Mouse (Mus musculus) ES-E14 (cell line): Measurements from ENCODE around the gene Helb. TPM values are rescaled to one million over a fixed set of nuclear protein-coding genes. Genes with fewer than 3 reads are reported as not detected.

Source experiments
- DNase-seq: peaks from one replicate; pipeline ENCODE4 v3.0.0-alpha.2; 2013; ENCODE audit warnings: low read depth, low spot score
- H3K27ac ChIP-seq: 2 replicates; pipeline ENCODE4 v1.5.1; 2012; ENCODE audit warnings: low read depth, mild to moderate bottlenecking, low read length, moderate library complexity, mixed read lengths; ENCODE audit not compliant: poor library complexity, insufficient read depth, severe bottlenecking
- H3K36me3 ChIP-seq: 2 replicates; pipeline ENCODE4 v1.6.1; 2012; ENCODE audit warnings: mild to moderate bottlenecking, low read length, moderate library complexity, mixed read lengths; ENCODE audit not compliant: control insufficient read depth, poor library complexity, insufficient read depth, severe bottlenecking
- H3K4me1 ChIP-seq, 2 experiments: fragments of 150-350 bp in 1 of 2; sonication (generic) in 1 of 2; 2 replicates each; pipeline ENCODE4 v1.6.1; 2012; ENCODE audit warnings: low read length in 2 of 2, mild to moderate bottlenecking in 1 of 2, mixed read lengths in 1 of 2; ENCODE audit not compliant: control insufficient read depth in 2 of 2, insufficient read depth in 2 of 2, poor library complexity in 1 of 2
- H3K4me3 ChIP-seq, 2 experiments: fragments of 150-350 bp in 1 of 2; sonication (generic) in 1 of 2; 2 replicates each; pipeline ENCODE4 v1.5.1; 2012; ENCODE audit warnings: low read length in 2 of 2, low read depth in 1 of 2, mild to moderate bottlenecking in 1 of 2, mixed read lengths in 1 of 2; ENCODE audit not compliant: insufficient read depth in 1 of 2, poor library complexity in 1 of 2, severe bottlenecking in 1 of 2
- H3K9ac ChIP-seq: 2 replicates; pipeline ENCODE4 v1.6.1; 2012; ENCODE audit warnings: low read depth, mild to moderate bottlenecking, low read length, mixed read lengths; ENCODE audit not compliant: poor library complexity, insufficient read depth, severe bottlenecking
- H3K9me3 ChIP-seq: fragments of 150-350 bp; sonication (generic); 2 replicates; pipeline ENCODE4 v1.6.1; 2012; ENCODE audit warnings: low read depth, mild to moderate bottlenecking, low read length; ENCODE audit not compliant: control insufficient read depth, insufficient read depth
- CHD2 ChIP-seq: IDR thresholded peaks from 2 replicates; pipeline ENCODE4 v1.6.1; 2014; ENCODE audit warnings: mild to moderate bottlenecking, low read depth, low read length, inconsistent platforms
- HCFC1 ChIP-seq: IDR thresholded peaks from 2 replicates; pipeline ENCODE4 v1.6.1; 2012; ENCODE audit warnings: low read length, inconsistent platforms, borderline replicate concordance; ENCODE audit not compliant: insufficient read depth
- MAFK ChIP-seq: IDR thresholded peaks from 2 replicates; pipeline ENCODE4 v1.6.1; 2014; ENCODE audit warnings: mild to moderate bottlenecking, low read depth, low read length, inconsistent platforms; ENCODE audit not compliant: insufficient read depth
- ZC3H11A ChIP-seq: IDR thresholded peaks from 2 replicates; pipeline ENCODE4 v1.6.1; 2012; ENCODE audit warnings: low read depth, mild to moderate bottlenecking, inconsistent platforms, low read length, borderline replicate concordance
- ZNF384 ChIP-seq: IDR thresholded peaks from 2 replicates; pipeline ENCODE4 v1.6.1; 2012; ENCODE audit warnings: low read depth, low read length, inconsistent platforms
- in situ Hi-C, 2 experiments: fragments of 600-800 bp; cut with MboI; formaldehyde crosslinking; loops; one replicate each; pipeline ENCODE4 v1.15.1; 2025; ENCODE audit warnings: low sequenced_read_pairs in 2 of 2, inconsistent platforms in 1 of 2; ENCODE audit not compliant: unreplicated experiment in 2 of 2
- total RNA-seq: library from RNA; depleted of rRNA; stranded (reverse); fragments of 300-350 nt; gene quantifications from 2 replicates; pipeline ENCODE4 v1.2.3, GENCODE M21; 2012; rRNA removed

Helb gene
- total RNA-seq, result 26.6 and 38.3 TPM in 2 replicates

DNA sequence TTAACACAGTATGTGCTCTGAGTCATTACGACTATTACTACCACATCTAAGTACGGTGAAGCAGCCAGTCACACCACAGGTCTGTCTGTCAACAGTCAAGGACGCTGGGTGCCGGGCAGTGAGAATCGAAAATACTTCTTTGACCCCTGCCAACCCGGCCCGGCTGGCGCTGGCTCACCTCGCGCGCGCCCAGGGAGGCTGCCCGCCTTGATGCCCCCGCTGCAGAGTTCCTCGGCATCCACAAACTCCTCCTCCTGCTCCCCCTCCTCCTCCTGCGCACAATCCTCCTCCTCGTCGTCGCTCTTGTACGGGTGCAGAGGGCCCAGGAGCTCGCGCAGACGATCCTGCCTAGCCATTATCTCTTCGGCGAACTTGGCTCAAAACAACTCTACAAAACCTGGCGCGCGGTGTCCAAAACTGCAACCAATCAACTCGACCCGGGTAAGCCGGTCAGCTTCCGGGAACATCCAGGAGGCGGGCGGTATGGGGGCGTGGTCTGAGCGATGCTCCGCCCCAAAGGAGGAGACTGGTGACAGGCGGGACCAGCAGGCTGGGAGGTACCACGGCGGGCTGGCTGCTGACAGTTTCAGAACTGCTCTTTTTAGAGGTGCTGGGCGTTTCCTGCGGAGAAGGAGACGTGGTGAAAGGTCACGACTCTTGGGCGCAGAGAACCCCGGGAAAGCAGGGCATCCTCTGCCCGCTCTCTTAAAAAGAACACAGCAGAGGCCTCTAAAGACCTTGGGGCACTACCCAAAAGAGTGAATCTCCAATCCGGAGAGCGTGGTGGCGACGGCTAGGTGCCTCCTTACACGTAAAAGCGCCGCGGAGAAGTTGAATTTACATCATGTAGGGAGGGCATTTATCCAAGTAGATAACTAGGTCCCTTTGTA lies at the start of gene Helb:
Helb (minus strand) TSS at position 481 of the 890 bp plus-strand sequence.
- Histone ChIP-seq H3K9me3 (no peaks in the 10 kb centered on the region), H3K4me1 (peaks cover 0 to 6% of the 10 kb centered on the region in 2 experiments; a peak in 2 of 4 replicates), H3K27ac (peak within 1 kb of the TSS; percentile 90), H3K9ac (peak within 1 kb of the TSS; percentile 92), H3K4me3 (peak within 1 kb of the TSS; percentile 91 to 92), H3K36me3 (peaks cover 12% of the 10 kb centered on the region)
- TF ChIP-seq ZC3H11A, result no peak
- TF ChIP-seq HCFC1, result no peak
- no peak for TF ChIP-seq MAFK
- TF ChIP-seq ZNF384, result no peak
- TF ChIP-seq CHD2, result no peak
- in situ Hi-C loops, result no loop called here
- peak; percentile 97 for DNase-seq

DNA sequence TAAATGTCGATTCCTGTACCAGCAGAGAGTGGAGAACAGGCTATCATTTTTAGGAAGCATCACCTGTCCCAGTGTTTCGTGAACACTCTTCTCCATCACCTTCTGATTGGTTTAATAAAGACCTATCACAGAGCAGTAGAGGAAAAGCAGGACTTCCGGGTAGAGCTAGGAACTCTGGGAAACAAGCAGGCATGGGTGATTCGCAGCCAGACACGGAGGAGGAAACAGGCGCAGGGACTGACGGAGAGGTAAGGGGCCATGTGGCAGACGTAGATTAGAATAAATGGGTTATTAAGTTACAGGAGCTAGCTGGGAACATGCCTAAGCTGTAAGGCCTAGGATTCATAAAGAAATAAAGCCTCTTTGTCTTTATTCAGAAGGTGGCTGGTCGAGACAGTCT lies 47.7 kb upstream of the Helb start:
- H3K4me1 ChIP-seq, result peaks cover 0 to 10% of the 10 kb centered on the region in 2 experiments; a peak in 3 of 4 replicates
- in situ Hi-C loops, result no loop called here
- TF ChIP-seq MAFK (no peak), ZC3H11A (no peak), CHD2 (no peak), ZNF384 (no peak), HCFC1 (no peak)
- peak overlapping the region; percentile 18; a peak in 2 of 4 replicates for H3K4me3 ChIP-seq
- DNase-seq, result no peak
- no peaks in the 10 kb centered on the region for H3K9me3 ChIP-seq
- H3K9ac ChIP-seq, result peak overlapping the region; percentile 18; the same call in 1 of the 2 replicates
- no peak overlapping the region for H3K27ac ChIP-seq
- H3K36me3 ChIP-seq, result no peaks in the 10 kb centered on the region

DNA sequence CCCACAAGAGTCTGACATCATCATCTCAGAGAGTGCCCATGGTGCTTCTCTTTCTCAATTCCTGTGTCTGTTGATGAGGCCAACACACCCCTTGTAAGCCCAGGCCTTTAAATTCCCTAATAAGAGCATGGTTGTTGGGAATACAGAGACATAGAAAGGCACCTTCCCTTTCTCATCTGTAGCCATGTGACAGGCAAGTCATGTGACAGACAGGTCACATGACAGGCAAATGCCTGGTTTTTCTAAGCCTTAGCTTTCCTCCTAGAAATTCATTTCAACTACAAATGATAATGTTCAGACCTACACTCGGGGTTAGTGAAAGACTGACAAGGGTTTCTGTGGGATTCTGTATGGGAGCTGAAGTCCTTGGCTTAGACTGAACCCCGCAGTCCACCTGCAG lies 41.1 kb upstream of the Helb start:
- H3K4me1 ChIP-seq, result no peaks in the 10 kb centered on the region
- no peaks in the 10 kb centered on the region for H3K9me3 ChIP-seq
- TF ChIP-seq HCFC1, result no peak
- no peak for TF ChIP-seq MAFK
- no peak for TF ChIP-seq ZNF384
- no peak for TF ChIP-seq CHD2
- TF ChIP-seq ZC3H11A, result no peak
- H3K36me3 ChIP-seq, result peaks cover 2% of the 10 kb centered on the region
- in situ Hi-C loops, result no loop called here
- H3K9ac ChIP-seq, result no peak overlapping the region
- H3K27ac ChIP-seq, result no peak overlapping the region
- DNase-seq, result no peak
- no peak overlapping the region for H3K4me3 ChIP-seq

- no peak overlapping the region for H3K27ac ChIP-seq
- H3K4me1 ChIP-seq, result no peaks in the 10 kb centered on the region
- H3K9ac ChIP-seq, result no peak overlapping the region
- in situ Hi-C loops, result no loop called here
- no peaks in the 10 kb centered on the region for H3K9me3 ChIP-seq
- DNase-seq, result no peak
- H3K36me3 ChIP-seq, result peaks cover 2% of the 10 kb centered on the region
- TF ChIP-seq ZNF384 (no peak), HCFC1 (no peak), ZC3H11A (no peak), CHD2 (no peak), MAFK (no peak)
- H3K4me3 ChIP-seq, result no peak overlapping the region
These were observed 38.9 kb upstream of the Helb start for GRCm38 (mm10) chr10:120151672-120152071.
